Mouse (Mus musculus): ENCODE measurements around the gene Fads6. TPM values are rescaled to one million over a fixed set of nuclear protein-coding genes. Genes with fewer than 3 reads are reported as not detected.

Fads6 gene
- polyA plus RNA-seq, 2 experiments, result 0.35 TPM; not detected in 1

- no peak for ATAC-seq (ENCODE audit: low FRiP score, low read depth)
- Histone ChIP-seq H3K9ac (ENCODE audit: low read depth, low read length, severe bottlenecking) (no peak overlapping the region), H3K27ac (replicated peaks; ENCODE audit: low read depth, low read length) (no peak overlapping the region), H3K9me3 (ENCODE audit: control insufficient read depth, low read length) (no peaks in the 10 kb centered on the region), H3K4me3 (replicated peaks; ENCODE audit: low read length) (no peak overlapping the region), H3K4me2 (replicated peaks; ENCODE audit: low read depth, low read length, severe bottlenecking) (no peak overlapping the region), H3K4me1 (ENCODE audit: control insufficient read depth, insufficient read depth, low read length) (peaks cover under 1% of the 10 kb centered on the region; the same call in 1 of the 2 replicates), H3K36me3 (ENCODE audit: control insufficient read depth, insufficient read depth, low read length) (peaks cover 20% of the 10 kb centered on the region), H3K27me3 (ENCODE audit: control insufficient read depth, insufficient read depth, low read length) (peaks cover 39% of the 10 kb centered on the region)
- TF ChIP-seq POLR2A (IDR thresholded peaks at IDR 0.05; ENCODE audit: borderline replicate concordance, extremely low read depth, insufficient read depth, insufficient read length), result no peak
- 85% methylated on average over 8 of the region's 8 CpGs for WGBS
- no peak for DNase-seq (ENCODE audit: low spot score)
Measured at GRCm38 (mm10) chr11:115244840-115245239, 52.6 kb downstream of the Fads6 start.

GRCm38 (mm10) chr11:115243783-115244182 is 53.7 kb downstream of the Fads6 start:
- no peak for ATAC-seq (ENCODE audit: low FRiP score, low read depth)
- no peak for TF ChIP-seq POLR2A (IDR thresholded peaks at IDR 0.05; ENCODE audit: borderline replicate concordance, extremely low read depth, insufficient read depth, insufficient read length)
- H3K4me2 ChIP-seq (replicated peaks; ENCODE audit: low read depth, low read length, severe bottlenecking), result no peak overlapping the region
- no peak overlapping the region for H3K9ac ChIP-seq (ENCODE audit: low read depth, low read length, severe bottlenecking)
- H3K4me1 ChIP-seq (ENCODE audit: control insufficient read depth, insufficient read depth, low read length), result no peaks in the 10 kb centered on the region
- no peak overlapping the region for H3K4me3 ChIP-seq (replicated peaks; ENCODE audit: low read length)
- peaks cover 29% of the 10 kb centered on the region for H3K27me3 ChIP-seq (ENCODE audit: control insufficient read depth, insufficient read depth, low read length)
- peaks cover 20% of the 10 kb centered on the region for H3K36me3 ChIP-seq (ENCODE audit: control insufficient read depth, insufficient read depth, low read length)
- no peak overlapping the region for H3K27ac ChIP-seq (replicated peaks; ENCODE audit: low read depth, low read length)
- H3K9me3 ChIP-seq (ENCODE audit: control insufficient read depth, low read length), result no peaks in the 10 kb centered on the region
- 85% methylated on average over 12 of the region's 12 CpGs for WGBS
- DNase-seq (ENCODE audit: low spot score), result no peak

GRCm38 (mm10) chr11:115242746-115243145 is 54.7 kb downstream of the Fads6 start:
- Histone ChIP-seq H3K4me2 (replicated peaks; ENCODE audit: low read depth, low read length, severe bottlenecking) (no peak overlapping the region), H3K36me3 (ENCODE audit: control insufficient read depth, insufficient read depth, low read length) (peaks cover 20% of the 10 kb centered on the region), H3K27me3 (ENCODE audit: control insufficient read depth, insufficient read depth, low read length) (peaks cover 18% of the 10 kb centered on the region), H3K4me1 (ENCODE audit: control insufficient read depth, insufficient read depth, low read length) (no peaks in the 10 kb centered on the region), H3K9me3 (ENCODE audit: control insufficient read depth, low read length) (no peaks in the 10 kb centered on the region), H3K9ac (ENCODE audit: low read depth, low read length, severe bottlenecking) (no peak overlapping the region), H3K27ac (replicated peaks; ENCODE audit: low read depth, low read length) (no peak overlapping the region), H3K4me3 (replicated peaks; ENCODE audit: low read length) (no peak overlapping the region)
- no peak for TF ChIP-seq POLR2A (IDR thresholded peaks at IDR 0.05; ENCODE audit: borderline replicate concordance, extremely low read depth, insufficient read depth, insufficient read length)
- 57% methylated on average over 3 of the region's 3 CpGs for WGBS
- no peak for DNase-seq (ENCODE audit: low spot score)
- ATAC-seq (ENCODE audit: low FRiP score, low read depth), result no peak

- H3K27me3 ChIP-seq (ENCODE audit: control insufficient read depth, insufficient read depth, low read length), result peaks cover 5% of the 10 kb centered on the region; the same call in 1 of the 2 replicates
- no peak overlapping the region for H3K4me3 ChIP-seq (replicated peaks; ENCODE audit: low read length)
- no peak overlapping the region for H3K27ac ChIP-seq (replicated peaks; ENCODE audit: low read depth, low read length)
- no peaks in the 10 kb centered on the region for H3K4me1 ChIP-seq (ENCODE audit: control insufficient read depth, insufficient read depth, low read length)
- no peak for TF ChIP-seq POLR2A (IDR thresholded peaks at IDR 0.05; ENCODE audit: borderline replicate concordance, extremely low read depth, insufficient read depth, insufficient read length)
- H3K4me2 ChIP-seq (replicated peaks; ENCODE audit: low read depth, low read length, severe bottlenecking), result no peak overlapping the region
- peaks cover 24% of the 10 kb centered on the region for H3K36me3 ChIP-seq (ENCODE audit: control insufficient read depth, insufficient read depth, low read length)
- no peak for ATAC-seq (ENCODE audit: low FRiP score, low read depth)
- H3K9ac ChIP-seq (ENCODE audit: low read depth, low read length, severe bottlenecking), result no peak overlapping the region
- DNase-seq (ENCODE audit: low spot score), result no peak
- no peaks in the 10 kb centered on the region for H3K9me3 ChIP-seq (ENCODE audit: control insufficient read depth, low read length)
- 75% methylated on average over 11 of the region's 11 CpGs for WGBS
Measured at GRCm38 (mm10) chr11:115241402-115241801, 56.1 kb downstream of the Fads6 start.

DNA sequence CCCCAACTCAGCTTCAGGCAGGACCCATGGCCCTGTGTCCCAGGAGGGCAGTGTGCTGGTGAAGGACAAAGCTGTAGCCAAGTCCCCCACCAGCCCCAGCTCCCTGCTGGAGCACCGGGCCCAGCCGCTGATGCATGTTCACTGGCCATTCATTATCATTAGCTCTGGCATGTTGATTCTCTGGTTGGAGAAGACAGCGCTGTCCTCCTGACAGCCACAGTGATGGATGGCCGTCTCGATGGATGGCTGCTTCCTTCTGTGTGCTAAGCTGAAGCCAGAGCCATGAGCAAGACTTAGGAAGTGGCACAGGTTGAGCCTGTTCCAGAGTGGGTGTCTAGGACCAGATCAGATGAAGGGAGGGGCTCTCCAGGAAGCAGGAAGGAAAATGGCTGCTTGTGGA is 60.9 kb downstream of the Fads6 start:
- Histone ChIP-seq H3K27ac (replicated peaks; ENCODE audit: low read depth, low read length) (no peak overlapping the region), H3K4me2 (replicated peaks; ENCODE audit: low read depth, low read length, severe bottlenecking) (no peak overlapping the region), H3K4me3 (replicated peaks; ENCODE audit: low read length) (no peak overlapping the region), H3K27me3 (ENCODE audit: control insufficient read depth, insufficient read depth, low read length) (no peaks in the 10 kb centered on the region), H3K9me3 (ENCODE audit: control insufficient read depth, low read length) (no peaks in the 10 kb centered on the region), H3K36me3 (ENCODE audit: control insufficient read depth, insufficient read depth, low read length) (peaks cover 8% of the 10 kb centered on the region; the same call in 1 of the 2 replicates), H3K9ac (ENCODE audit: low read depth, low read length, severe bottlenecking) (no peak overlapping the region), H3K4me1 (ENCODE audit: control insufficient read depth, insufficient read depth, low read length) (peaks cover 3% of the 10 kb centered on the region; the same call in 1 of the 2 replicates)
- no peak for ATAC-seq (ENCODE audit: low FRiP score, low read depth)
- TF ChIP-seq POLR2A (IDR thresholded peaks at IDR 0.05; ENCODE audit: borderline replicate concordance, extremely low read depth, insufficient read depth, insufficient read length), result no peak
- WGBS, result 32% methylated on average over 5 of the region's 5 CpGs
- DNase-seq (ENCODE audit: low spot score), result no peak

All from limb, embryonic 14.5 days (tissue).